Comparison of ENCODE assay signal across 8 mouse cellular contexts in the genomic region with DNA sequence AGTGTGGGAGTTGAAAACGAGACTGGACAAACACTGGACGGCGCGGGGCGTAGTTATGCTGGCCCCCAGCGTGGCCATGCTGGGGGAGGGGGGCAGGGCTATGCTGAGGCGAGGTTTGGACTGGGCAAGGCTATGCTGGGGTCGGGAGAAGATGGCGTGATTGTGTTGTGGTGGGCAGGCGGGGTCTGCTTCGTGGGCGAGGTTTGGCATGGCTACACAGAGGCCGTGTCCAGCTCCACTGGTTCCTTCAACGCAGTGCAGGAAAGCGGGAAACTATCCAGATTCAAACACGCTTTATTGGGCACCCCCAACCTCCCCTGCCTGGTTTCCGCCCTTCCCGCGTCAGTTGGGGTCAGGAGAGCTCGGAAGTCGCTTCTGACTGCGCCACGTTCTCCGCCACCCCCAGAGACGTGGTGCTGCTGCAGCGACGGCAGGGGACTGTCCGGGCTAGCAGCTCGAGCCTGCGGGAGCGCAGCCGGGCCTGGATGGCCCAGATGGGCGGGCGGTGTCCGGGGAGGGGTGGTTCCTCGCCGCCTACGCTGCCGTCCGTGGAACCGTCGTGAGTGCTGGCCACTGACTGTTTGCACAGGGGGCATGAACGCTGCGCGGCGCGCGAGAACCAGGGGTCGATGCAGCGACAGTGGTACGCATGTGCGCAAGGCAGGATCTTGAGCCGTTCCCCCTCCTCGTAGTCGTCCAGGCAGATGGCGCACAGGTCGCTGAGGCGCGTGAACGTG. TPM values are rescaled to one million over a fixed set of nuclear protein-coding genes. Genes with fewer than 3 reads are reported as not detected.
DNase-seq lines count a peak whose midpoint lies in the region; ATAC-seq lines count a peak whose summit lies in the region.

No protein-coding gene starts in this region.

- ATAC-seq in heart, embryonic 14.5 days (ENCODE audit: insufficient number of reproducible peaks, insufficient read depth, low FRiP score, low read depth) = no peak
- ATAC-seq in heart, embryonic 16.5 days (replicated peaks; ENCODE audit: extremely low read depth, insufficient read depth, low FRiP score) = no peak
- ATAC-seq in midbrain, embryonic 14.5 days (ENCODE audit: low FRiP score, low TSS enrichment) = no peak
- no peak for ATAC-seq in megakaryocyte-erythroid progenitor cell, adult 5-6 weeks (replicated peaks; ENCODE audit: low FRiP score, low TSS enrichment, poor library complexity, severe bottlenecking)

- H3K9me3 ChIP-seq in heart, embryonic 14.5 days (ENCODE audit: control insufficient read depth, low read length) = 0 out of 2 replicates have a peak, but pooled peaks cover 6% of the 10 kb centered on the region
- H3K9me3 ChIP-seq in heart, embryonic 16.5 days (replicated peaks; ENCODE audit: control insufficient read depth, low read length) = peaks cover 9% of the 10 kb centered on the region
- H3K9me3 ChIP-seq in midbrain, embryonic 14.5 days (ENCODE audit: control insufficient read depth, low read length) = no peaks in the 10 kb centered on the region

- H3K36me3 ChIP-seq in heart, embryonic 14.5 days (ENCODE audit: control insufficient read depth, insufficient read depth, low read length) = no peaks in the 10 kb centered on the region
- H3K36me3 ChIP-seq in heart, embryonic 16.5 days (ENCODE audit: control insufficient read depth, insufficient read depth) = no peaks in the 10 kb centered on the region
- H3K36me3 ChIP-seq in midbrain, embryonic 14.5 days (ENCODE audit: control insufficient read depth, insufficient read depth, low read length) = no peaks in the 10 kb centered on the region

- peak overlapping the region in 1 of 2 experiments; percentile 29; a peak in 3 of 4 replicates for H3K4me3 ChIP-seq in heart, embryonic 14.5 days (ENCODE audit: control insufficient read depth in 1 of 2, insufficient read depth in 1 of 2, low read depth in 1 of 2, low read length in 2 of 2)
- peak overlapping the region; percentile 25 for H3K4me3 ChIP-seq in heart, embryonic 16.5 days (ENCODE audit: low read length)
- peak overlapping the region; percentile 22 for H3K4me3 ChIP-seq in midbrain, embryonic 14.5 days (replicated peaks; ENCODE audit: low read depth, low read length)

- H3K27me3 ChIP-seq in heart, embryonic 14.5 days (ENCODE audit: control insufficient read depth, insufficient read depth, low read length) = peaks cover 75% of the 10 kb centered on the region
- H3K27me3 ChIP-seq in heart, embryonic 16.5 days (ENCODE audit: control insufficient read depth, insufficient read depth, low read length) = peaks cover 63% of the 10 kb centered on the region
- H3K27me3 ChIP-seq in midbrain, embryonic 14.5 days (ENCODE audit: control insufficient read depth, insufficient read depth, low read length) = peaks cover 31% of the 10 kb centered on the region

- H3K4me2 ChIP-seq in heart, embryonic 14.5 days (ENCODE audit: low read length) = peak overlapping the region; percentile 53
- peak overlapping the region; percentile 25 for H3K4me2 ChIP-seq in heart, embryonic 16.5 days (ENCODE audit: low read depth, low read length)
- peak overlapping the region; percentile 44 for H3K4me2 ChIP-seq in midbrain, embryonic 14.5 days (ENCODE audit: low read length)

- peaks cover 2 to 7% of the 10 kb centered on the region in 2 experiments; a peak in 2 of 4 replicates for H3K4me1 ChIP-seq in heart, embryonic 14.5 days (ENCODE audit: control insufficient read depth in 2 of 2, insufficient read depth in 2 of 2, low read length in 2 of 2)
- peaks cover 6% of the 10 kb centered on the region; the same call in 1 of the 2 replicates for H3K4me1 ChIP-seq in heart, embryonic 16.5 days (ENCODE audit: control insufficient read depth, insufficient read depth, low read length)
- peaks cover 31% of the 10 kb centered on the region for H3K4me1 ChIP-seq in midbrain, embryonic 14.5 days (ENCODE audit: control insufficient read depth, insufficient read depth, low read length)

- DNase-seq in heart, adult 18-20 months = no peak
- peak; percentile 64 for DNase-seq in ZHBTc4 (ENCODE audit: low read depth, low spot score)
- DNase-seq in midbrain, embryonic 14.5 days = peak; percentile 48
- DNase-seq in right cerebral cortex, postnatal 4 days = no peak
- no peak for DNase-seq in gastrocnemius, adult 8-10 months (ENCODE audit: low spot score in 2 of 2)

- WGBS in heart, embryonic 14.5 days = 7% methylated on average over 58 of the region's 60 CpGs
- WGBS in heart, embryonic 16.5 days = 6% methylated on average over 60 of the region's 60 CpGs
- WGBS in midbrain, embryonic 14.5 days = 7% methylated on average over 60 of the region's 60 CpGs

- no peak overlapping the region for H3K9ac ChIP-seq in heart, embryonic 14.5 days (ENCODE audit: low read length)
- H3K9ac ChIP-seq in heart, embryonic 16.5 days (ENCODE audit: low read length) = no peak overlapping the region
- 0 out of 2 replicates have a peak overlapping the region, but pooled peaks have one; percentile 9 for H3K9ac ChIP-seq in midbrain, embryonic 14.5 days (replicated peaks; ENCODE audit: low read length)

- no peak overlapping the region for H3K27ac ChIP-seq in heart, embryonic 14.5 days (replicated peaks in 1 of 2; ENCODE audit: control insufficient read depth in 1 of 2, insufficient read depth in 1 of 2, low read depth in 2 of 2, low read length in 2 of 2)
- no peak overlapping the region for H3K27ac ChIP-seq in heart, embryonic 16.5 days (ENCODE audit: low read length)
- H3K27ac ChIP-seq in midbrain, embryonic 14.5 days (replicated peaks; ENCODE audit: low read depth, low read length) = no peak overlapping the region

RNA-seq across cellular contexts. Expression of gene Znrf4, which starts 1.1 kb away (rescaled TPM):
- not detected in 2 replicates for polyA plus RNA-seq in heart, embryonic 14.5 days (2014; fragmentation: Nextera tagmentation; extraction: Ambion mirVana)
- not detected for total RNA-seq in heart, adult 18-20 months (2021)
- not detected in 2 replicates for polyA plus RNA-seq in heart, embryonic 16.5 days (2015; fragmentation: Nextera tagmentation; extraction: Ambion mirVana)
- not detected in 2 replicates for polyA plus RNA-seq in midbrain, embryonic 14.5 days (2014; fragmentation: Nextera tagmentation; extraction: Ambion mirVana)
- not detected in 2 replicates for total RNA-seq in megakaryocyte-erythroid progenitor cell, adult 5-6 weeks (2014; fragmentation: Nextera tagmentation)
- total RNA-seq in megakaryocyte-erythroid progenitor cell, adult 5-6 weeks (2017) = not detected in 2 replicates
- total RNA-seq in gastrocnemius, adult 8-10 months (2022) = not detected

RNA-seq across cellular contexts. Expression of gene Ptprs, which starts 34.9 kb away (rescaled TPM):
- polyA plus RNA-seq in heart, embryonic 14.5 days (2014; fragmentation: Nextera tagmentation; extraction: Ambion mirVana) = 51.4 and 60.1 TPM in 2 replicates
- 10 to 100 TPM; 50.3 to 54.3 TPM for total RNA-seq in heart, adult 18-20 months (2021)
- 33.9 and 39.7 TPM in 2 replicates for polyA plus RNA-seq in heart, embryonic 16.5 days (2015; fragmentation: Nextera tagmentation; extraction: Ambion mirVana)
- 304 and 345 TPM in 2 replicates for polyA plus RNA-seq in midbrain, embryonic 14.5 days (2014; fragmentation: Nextera tagmentation; extraction: Ambion mirVana)
- 55.7 and 65.0 TPM in 2 replicates for total RNA-seq in megakaryocyte-erythroid progenitor cell, adult 5-6 weeks (2014; fragmentation: Nextera tagmentation)
- 36.6 and 48.3 TPM in 2 replicates for total RNA-seq in megakaryocyte-erythroid progenitor cell, adult 5-6 weeks (2017)
- 10 to 100 TPM; 25.5 to 38.3 (median 30.6) TPM for total RNA-seq in gastrocnemius, adult 8-10 months (2022)

RNA-seq across cellular contexts. Expression of gene Gm20219, which starts 43.0 kb away (rescaled TPM):
- 0.16 and 0.58 TPM in 2 replicates for polyA plus RNA-seq in heart, embryonic 14.5 days (2014; fragmentation: Nextera tagmentation; extraction: Ambion mirVana)
- total RNA-seq in heart, adult 18-20 months (2021) = under 1 TPM; 0.20 to 0.23 TPM
- polyA plus RNA-seq in heart, embryonic 16.5 days (2015; fragmentation: Nextera tagmentation; extraction: Ambion mirVana) = 0.62 and 1.2 TPM in 2 replicates
- 0.95 and 1.2 TPM in 2 replicates for polyA plus RNA-seq in midbrain, embryonic 14.5 days (2014; fragmentation: Nextera tagmentation; extraction: Ambion mirVana)
- total RNA-seq in megakaryocyte-erythroid progenitor cell, adult 5-6 weeks (2014; fragmentation: Nextera tagmentation) = 2.8 TPM in 1 of 2 replicates, not detected in the other
- not detected in 2 replicates for total RNA-seq in megakaryocyte-erythroid progenitor cell, adult 5-6 weeks (2017)
- total RNA-seq in gastrocnemius, adult 8-10 months (2022) = under 1 TPM; 0.31 to 0.83 (median 0.40) TPM

Comparison
In these comparisons a context has a peak if more than half of its experiments do, and no peak if none do; other contexts are left out.
1. DNase-seq: peak in ZHBTc4 (single experiment) and midbrain, embryonic 14.5 days (single experiment); none in heart, adult 18-20 months (0 of 2), right cerebral cortex, postnatal 4 days (single experiment) and gastrocnemius, adult 8-10 months (0 of 2).
2. Peak in every context shown above with its lines, with median percentiles within 50 percentile points of each other: H3K4me2 ChIP-seq.